Mouse (Mus musculus) CD8-positive naive resting alpha-beta T cell, adult 2 months (primary cell): ENCODE data around the gene Mcfd2.

ENCODE experiments used
- DNase-seq, 2 experiments: peaks; one replicate each; pipeline ENCODE4 v3.0.0; 2022; ENCODE audit warnings: low read depth in 2 of 2, low spot score in 2 of 2

Mcfd2 gene

GRCm38 (mm10) chr17:87246103-87246502 is 19.6 kb downstream of the Mcfd2 start:
- no peak for DNase-seq

DNA sequence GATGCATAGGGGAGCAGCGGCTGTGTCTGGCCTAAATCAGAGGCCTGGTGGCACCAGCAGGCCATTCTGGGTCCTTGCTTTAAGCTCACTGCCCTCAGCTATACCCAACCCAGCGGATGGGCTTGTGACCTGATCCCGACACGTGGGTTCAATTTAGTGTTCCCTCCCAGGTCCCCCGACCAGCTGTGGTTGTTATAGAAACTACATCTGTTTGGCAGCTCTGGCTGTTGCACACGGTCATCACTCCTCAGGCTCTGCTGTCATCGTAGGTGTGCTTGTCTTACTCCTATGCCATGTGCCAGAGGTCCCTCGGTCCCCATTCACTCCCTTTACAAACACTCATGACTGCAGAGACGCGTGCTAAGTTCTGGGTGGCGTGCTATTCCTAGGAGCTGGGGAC is 27.9 kb downstream of the Mcfd2 start:
- DNase-seq = no peak

DNA sequence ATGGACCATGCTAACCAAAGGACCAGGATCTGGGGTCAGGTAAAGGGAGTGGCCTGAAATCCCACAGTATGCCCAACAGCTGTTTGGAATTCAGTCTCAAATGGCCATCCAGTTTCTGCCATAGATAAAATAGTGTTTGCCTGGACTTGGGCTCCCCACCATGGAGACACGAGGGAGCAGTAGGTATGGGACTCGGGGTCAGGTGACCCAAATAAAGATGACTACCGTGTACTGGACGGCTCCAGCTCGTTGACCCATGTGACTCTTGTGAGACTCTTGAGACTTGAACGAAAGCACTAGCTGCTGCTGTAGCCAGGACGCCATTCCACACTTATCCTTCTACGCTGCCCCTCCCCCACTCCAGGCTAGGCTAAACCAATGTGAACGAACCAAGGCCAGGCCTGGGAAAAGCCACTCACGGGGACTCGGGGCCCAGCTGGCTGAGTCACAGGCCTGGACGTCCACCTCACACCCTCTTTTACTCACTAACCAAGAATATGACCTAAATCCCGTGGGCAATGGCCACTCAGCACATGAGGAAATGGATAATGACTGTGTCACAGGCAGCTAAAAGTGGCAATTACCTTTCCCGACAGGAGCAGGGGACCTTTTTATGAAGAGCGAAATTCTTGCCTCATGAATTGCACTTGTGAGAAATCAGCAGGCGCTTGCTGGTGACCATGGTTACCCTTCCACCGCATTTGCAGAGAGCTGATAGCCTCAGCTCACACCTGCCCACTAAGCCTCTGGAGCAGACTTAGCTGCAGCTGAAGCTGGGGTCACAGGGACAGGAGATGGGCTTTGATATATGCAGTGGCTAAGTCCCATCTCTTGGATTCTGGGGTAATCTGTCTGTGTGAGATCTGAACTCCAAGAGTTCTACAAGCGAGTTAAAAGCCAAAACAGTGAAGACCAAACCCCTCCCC is 28.7 kb downstream of the Mcfd2 start:
- DNase-seq = no peak

GRCm38 (mm10) chr17:87235019-87235418 is 30.7 kb downstream of the Mcfd2 start:
- DNase-seq = no peak

DNA sequence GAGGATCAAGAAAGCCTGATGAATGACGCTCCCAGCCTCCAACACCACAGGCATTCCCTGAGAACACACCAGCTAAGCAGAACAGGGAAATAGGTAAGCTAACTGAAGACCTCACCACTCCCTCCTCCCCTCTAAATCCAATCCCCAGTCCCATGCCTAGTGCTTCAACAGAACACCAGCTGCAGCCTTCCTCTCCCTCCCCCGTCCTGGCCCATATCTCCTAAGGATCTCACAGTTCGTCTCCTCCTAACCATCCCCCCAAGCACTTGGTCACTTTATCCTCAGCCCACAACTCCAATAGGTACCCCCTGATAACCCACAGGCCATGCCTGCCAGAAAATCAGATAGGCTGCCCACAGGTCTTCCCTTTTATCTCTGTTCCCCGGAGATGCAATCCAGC is 37.9 kb downstream of the Mcfd2 start:
- no peak for DNase-seq

- no peak for DNase-seq
These were observed 39.6 kb downstream of the Mcfd2 start for GRCm38 (mm10) chr17:87226079-87226640.

- no peak for DNase-seq
These were observed 40.4 kb downstream of the Mcfd2 start for GRCm38 (mm10) chr17:87225384-87225783.

GRCm38 (mm10) chr17:87224461-87224860 is 41.3 kb downstream of the Mcfd2 start:
- DNase-seq = no peak

DNA sequence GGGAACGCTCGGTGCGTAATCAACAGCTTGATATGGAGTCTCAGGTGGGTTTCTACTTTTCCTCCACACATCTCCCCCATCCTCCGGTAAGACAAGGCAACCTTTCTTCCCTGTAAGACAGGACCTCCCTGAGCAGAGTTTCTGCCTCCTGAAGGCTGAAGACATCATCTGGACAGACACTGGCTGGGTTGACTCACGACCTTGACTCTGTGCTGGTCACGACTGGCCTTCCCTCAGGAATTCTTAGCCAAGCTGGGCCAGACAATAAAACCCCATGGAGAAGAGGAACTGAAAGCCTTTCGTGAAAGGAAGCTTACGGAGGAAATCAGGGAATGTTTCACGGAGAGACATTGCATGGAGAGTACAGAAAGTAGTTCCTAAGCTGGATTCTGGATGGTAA is 46.3 kb downstream of the Mcfd2 start:
- no peak for DNase-seq

DNA sequence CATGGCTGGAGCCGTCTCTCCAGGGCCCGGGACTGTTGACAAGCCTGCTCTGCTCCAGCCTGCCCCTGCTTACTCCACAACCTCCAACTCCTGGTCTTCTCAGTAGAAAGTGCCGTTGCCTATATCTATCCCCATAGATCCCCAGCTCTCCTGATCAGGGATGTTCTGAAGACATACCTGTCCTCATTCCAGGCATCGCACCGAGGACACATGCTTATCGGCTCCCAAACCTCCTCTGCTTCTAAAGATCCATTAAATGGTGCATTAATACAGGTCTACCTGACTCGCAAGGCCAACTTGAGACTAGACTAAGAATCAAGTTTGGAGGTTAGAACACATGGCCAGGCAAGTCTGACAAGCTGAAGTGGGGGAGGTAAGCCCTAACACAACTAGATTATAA is 51.2 kb downstream of the Mcfd2 start:
- no peak for DNase-seq

GRCm38 (mm10) chr17:87210525-87210924 is 55.2 kb downstream of the Mcfd2 start:
- DNase-seq = no peak

- DNase-seq = no peak
These were observed 58.9 kb downstream of the Mcfd2 start for GRCm38 (mm10) chr17:87206885-87207284.
